Mouse (Mus musculus) kidney, embryonic 14.5 days (tissue): Measurements from ENCODE around the gene Rnft1. TPM values are rescaled to one million over a fixed set of nuclear protein-coding genes. Genes with fewer than 3 reads are reported as not detected.
A peak's percentile ranks its signal among the peaks of the same experiment; 100 is the strongest.

Experiments used
- ATAC-seq: fragments of 200-750 bp; cut with Nextera tagmentation; 2 replicates; pipeline ENCODE4 v1.8.0; 2017; ENCODE audit warnings: moderate number of reproducible peaks, mild to moderate bottlenecking, moderate TSS enrichment, moderate library complexity; ENCODE audit not compliant: low FRiP score, low TSS enrichment
- H3K27ac ChIP-seq: fragments of 300-500 bp; sonication (generic); 2 replicates; pipeline ENCODE4 v1.5.1; 2014; ENCODE audit warnings: low read depth, mild to moderate bottlenecking, low read length, moderate library complexity, mixed read lengths
- H3K27me3 ChIP-seq: fragments of 300-500 bp; sonication (generic); 2 replicates; pipeline ENCODE4 v1.6.1; 2014; ENCODE audit warnings: mild to moderate bottlenecking, low read length; ENCODE audit not compliant: control insufficient read depth, insufficient read depth
- H3K36me3 ChIP-seq: fragments of 300-500 bp; sonication (generic); 2 replicates; pipeline ENCODE4 v1.6.1; 2014; ENCODE audit warnings: low read length, mixed read lengths; ENCODE audit not compliant: control insufficient read depth, insufficient read depth
- H3K4me1 ChIP-seq: fragments of 300-500 bp; sonication (generic); 2 replicates; pipeline ENCODE4 v1.6.1; 2014; ENCODE audit warnings: low read length, mixed read lengths; ENCODE audit not compliant: control insufficient read depth, insufficient read depth
- H3K4me2 ChIP-seq: fragments of 300-500 bp; sonication (generic); replicated peaks from 2 replicates; pipeline ENCODE4 v1.6.1; 2014; ENCODE audit warnings: low read depth, mild to moderate bottlenecking, low read length
- H3K4me3 ChIP-seq: fragments of 300-500 bp; sonication (generic); 2 replicates; pipeline ENCODE4 v1.5.1; 2014; ENCODE audit warnings: mild to moderate bottlenecking, low read length
- H3K9ac ChIP-seq: fragments of 300-500 bp; sonication (generic); 2 replicates; pipeline ENCODE4 v1.6.1; 2014; ENCODE audit warnings: low read depth, mild to moderate bottlenecking, low read length, moderate library complexity
- H3K9me3 ChIP-seq: fragments of 300-500 bp; sonication (generic); 2 replicates; pipeline ENCODE4 v1.6.1; 2016; ENCODE audit warnings: low read length; ENCODE audit not compliant: control insufficient read depth
- WGBS: fragments of 180-500 bp; shearing (Covaris S2); extraction: QIAGEN DNeasy Blood & Tissue Kit; methylation state at CpG from one replicate; pipeline ENCODE4 v1.1.7; 2014; 5-methylcytosine and 5-hydroxymethylcytosine counted together
- polyA plus RNA-seq: library from polyadenylated mRNA; unstranded; fragments of >200 nt; fragmentation: Nextera tagmentation; extraction: Ambion mirVana; gene quantifications from 2 replicates; pipeline ENCODE4 v1.2.1, GENCODE M21; 2014

The Rnft1 gene
- polyA plus RNA-seq, 1 experiment from 2014 or later = 39.0 TPM

DNA sequence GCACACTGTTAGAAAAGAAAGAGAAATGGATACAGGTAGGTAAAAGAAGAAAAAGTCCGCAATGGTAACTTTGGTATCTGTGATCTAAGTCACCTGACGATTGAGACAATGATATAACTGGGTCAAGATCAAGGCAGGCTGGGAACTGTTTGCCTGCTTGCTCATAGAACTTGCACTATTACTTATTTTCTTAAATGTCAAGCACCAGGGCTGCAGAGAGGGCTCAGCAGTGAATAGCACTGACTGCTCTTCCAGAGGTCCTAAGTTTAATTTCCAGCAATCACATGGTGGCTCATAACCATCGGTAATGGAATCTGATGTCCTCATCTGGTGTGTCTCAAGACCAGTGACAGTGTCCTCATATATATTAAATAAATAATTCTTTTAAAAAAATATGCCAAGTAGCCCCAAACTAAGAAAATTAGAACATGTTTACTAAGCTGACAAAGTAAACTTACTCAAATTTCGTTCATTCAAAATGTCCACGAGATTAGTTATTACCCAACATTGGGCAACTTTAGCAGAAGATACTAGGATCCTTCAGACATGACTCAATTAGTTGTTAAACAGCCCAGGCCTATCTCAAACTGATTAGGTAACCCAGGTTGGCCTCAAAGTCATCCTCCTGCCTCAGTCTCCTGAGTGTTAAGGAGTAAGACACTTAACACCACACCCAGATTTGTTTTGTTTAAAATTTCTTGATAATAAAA, 49.9 kb downstream of the Rnft1 start:
- Histone ChIP-seq H3K4me1 (no peaks in the 10 kb centered on the region), H3K9me3 (no peaks in the 10 kb centered on the region), H3K4me3 (no peak overlapping the region), H3K27ac (no peak overlapping the region), H3K4me2 (no peak overlapping the region), H3K36me3 (peaks cover 35% of the 10 kb centered on the region), H3K27me3 (no peaks in the 10 kb centered on the region), H3K9ac (no peak overlapping the region)
- 94% methylated on average over 5 of the region's 5 CpGs for WGBS
- no peak for ATAC-seq

DNA sequence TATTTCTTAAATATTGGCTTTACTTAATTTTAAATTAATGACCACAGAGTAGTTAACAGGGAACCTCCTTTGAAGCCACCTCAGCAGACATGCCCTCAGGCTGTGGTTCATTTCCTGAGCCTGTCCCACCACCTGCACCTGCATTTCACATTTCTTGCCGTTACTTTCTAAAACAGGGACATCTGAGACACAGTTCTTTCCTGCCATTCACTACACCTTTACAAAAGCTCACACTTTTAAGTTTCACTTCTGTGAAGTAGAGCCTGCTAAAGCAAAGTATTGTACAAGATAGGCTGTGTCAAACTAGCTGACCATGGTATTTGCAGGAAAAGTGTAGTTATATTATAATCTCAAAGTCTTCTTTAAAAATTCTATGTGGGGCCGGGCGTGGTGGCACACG, 54.3 kb downstream of the Rnft1 start:
- peaks cover 6% of the 10 kb centered on the region for H3K36me3 ChIP-seq
- 90% methylated on average over 4 of the region's 4 CpGs for whole genome bisulfite sequencing
- H3K27me3 ChIP-seq = no peaks in the 10 kb centered on the region
- H3K4me2 ChIP-seq = no peak overlapping the region
- ATAC-seq = no peak
- H3K9ac ChIP-seq = no peak overlapping the region
- peaks cover 4% of the 10 kb centered on the region; the same call in 1 of the 2 replicates for H3K4me1 ChIP-seq
- H3K4me3 ChIP-seq = no peak overlapping the region
- H3K27ac ChIP-seq = no peak overlapping the region
- no peaks in the 10 kb centered on the region for H3K9me3 ChIP-seq

DNA sequence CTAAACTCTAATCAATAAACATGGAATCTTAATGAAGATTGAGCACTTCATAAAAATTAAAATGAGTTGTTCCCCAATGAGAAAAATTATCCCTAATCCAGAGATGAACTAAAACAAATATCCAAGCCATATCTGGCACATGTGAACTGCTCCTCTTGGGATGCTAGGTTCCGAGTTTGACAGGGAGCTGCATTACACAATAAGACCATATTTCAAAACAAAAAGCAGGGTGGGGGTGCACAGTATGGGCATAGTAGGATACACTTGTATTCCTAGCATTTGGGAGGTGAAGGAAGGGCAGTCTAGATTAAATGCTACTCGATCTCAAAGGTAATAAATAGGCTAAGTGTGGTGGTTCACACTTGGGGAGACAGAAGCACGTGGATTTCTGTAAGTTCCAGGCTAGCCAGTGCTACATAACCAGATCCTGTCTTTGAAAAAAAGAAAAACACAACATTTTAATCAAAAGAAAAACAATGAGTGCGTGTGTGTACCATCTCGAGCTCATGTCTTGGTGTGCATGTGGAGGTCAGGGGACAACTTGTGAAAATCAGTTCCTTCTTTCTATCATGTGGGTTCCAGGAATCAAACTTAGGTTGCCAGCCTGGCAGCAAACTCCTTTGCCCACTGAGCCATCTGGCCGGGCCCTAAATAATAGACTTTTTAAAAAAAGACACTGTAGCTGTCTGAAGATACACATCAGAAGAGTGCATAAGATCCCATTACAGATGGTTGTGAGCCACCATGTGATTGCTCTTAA, 55.4 kb downstream of the Rnft1 start:
- Histone ChIP-seq H3K4me3 (no peak overlapping the region), H3K4me1 (peaks cover 4% of the 10 kb centered on the region; the same call in 1 of the 2 replicates), H3K9me3 (no peaks in the 10 kb centered on the region), H3K27me3 (no peaks in the 10 kb centered on the region), H3K9ac (no peak overlapping the region), H3K27ac (no peak overlapping the region), H3K36me3 (no peaks in the 10 kb centered on the region; the same call in 1 of the 2 replicates), H3K4me2 (no peak overlapping the region)
- no peak for ATAC-seq
- 77% methylated on average over 6 of the region's 6 CpGs for WGBS

DNA sequence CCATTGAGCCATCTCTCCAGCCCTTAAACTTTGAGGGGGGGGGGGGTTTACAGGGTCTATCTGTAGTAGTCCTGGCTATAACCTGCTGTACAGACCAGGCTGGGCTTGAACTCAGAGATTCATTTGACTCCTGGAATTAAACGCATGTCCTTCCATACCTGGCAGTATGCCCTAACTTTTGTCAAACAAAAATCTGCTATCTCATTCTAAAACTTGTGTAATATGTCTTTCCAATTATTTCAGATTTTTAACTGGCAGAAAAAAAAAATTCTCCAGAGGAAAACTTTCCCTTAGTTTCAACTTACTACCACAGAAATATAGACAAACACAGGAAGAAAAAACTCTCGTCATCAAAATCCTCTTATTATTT, 56.0 kb downstream of the Rnft1 start:
- WGBS = 90% methylated on average over 2 of the region's 2 CpGs
- no peak overlapping the region for H3K9ac ChIP-seq

GRCm38 (mm10) chr11:86542851-86543250, 58.4 kb downstream of the Rnft1 start:
- no peak overlapping the region for H3K27ac ChIP-seq
- H3K4me2 ChIP-seq = no peak overlapping the region
- no peaks in the 10 kb centered on the region for H3K36me3 ChIP-seq
- no peak for ATAC-seq
- H3K27me3 ChIP-seq = no peaks in the 10 kb centered on the region
- H3K9me3 ChIP-seq = no peaks in the 10 kb centered on the region
- H3K4me1 ChIP-seq = peaks cover 11% of the 10 kb centered on the region
- WGBS = 93% methylated on average over 1 of the region's 1 CpGs
- no peak overlapping the region; the same call in 1 of the 2 replicates for H3K4me3 ChIP-seq
- H3K9ac ChIP-seq = no peak overlapping the region

More for the DNA sequence above, 56.0 kb downstream of the Rnft1 start:
- ATAC-seq = no peak
- no peaks in the 10 kb centered on the region for H3K9me3 ChIP-seq
- no peaks in the 10 kb centered on the region for H3K27me3 ChIP-seq
- peaks cover 7% of the 10 kb centered on the region; the same call in 1 of the 2 replicates for H3K4me1 ChIP-seq
- no peak overlapping the region for H3K27ac ChIP-seq
- no peak overlapping the region for H3K4me3 ChIP-seq
- H3K36me3 ChIP-seq = no peaks in the 10 kb centered on the region
- no peak overlapping the region for H3K4me2 ChIP-seq

- H3K4me3 ChIP-seq = peak overlapping the region; percentile 98
- ATAC-seq = peak; percentile 81
- WGBS = 2% methylated on average over 34 of the region's 50 CpGs
- H3K36me3 ChIP-seq = no peaks in the 10 kb centered on the region
- H3K4me1 ChIP-seq = peaks cover 11% of the 10 kb centered on the region
- H3K9me3 ChIP-seq = no peaks in the 10 kb centered on the region
- H3K4me2 ChIP-seq = peak overlapping the region; percentile 46
- H3K27me3 ChIP-seq = no peaks in the 10 kb centered on the region
- peak overlapping the region; percentile 93 for H3K9ac ChIP-seq
- H3K27ac ChIP-seq = peak overlapping the region; percentile 76
Measured at GRCm38 (mm10) chr11:86543960-86544638, 59.6 kb downstream of the Rnft1 start.

DNA sequence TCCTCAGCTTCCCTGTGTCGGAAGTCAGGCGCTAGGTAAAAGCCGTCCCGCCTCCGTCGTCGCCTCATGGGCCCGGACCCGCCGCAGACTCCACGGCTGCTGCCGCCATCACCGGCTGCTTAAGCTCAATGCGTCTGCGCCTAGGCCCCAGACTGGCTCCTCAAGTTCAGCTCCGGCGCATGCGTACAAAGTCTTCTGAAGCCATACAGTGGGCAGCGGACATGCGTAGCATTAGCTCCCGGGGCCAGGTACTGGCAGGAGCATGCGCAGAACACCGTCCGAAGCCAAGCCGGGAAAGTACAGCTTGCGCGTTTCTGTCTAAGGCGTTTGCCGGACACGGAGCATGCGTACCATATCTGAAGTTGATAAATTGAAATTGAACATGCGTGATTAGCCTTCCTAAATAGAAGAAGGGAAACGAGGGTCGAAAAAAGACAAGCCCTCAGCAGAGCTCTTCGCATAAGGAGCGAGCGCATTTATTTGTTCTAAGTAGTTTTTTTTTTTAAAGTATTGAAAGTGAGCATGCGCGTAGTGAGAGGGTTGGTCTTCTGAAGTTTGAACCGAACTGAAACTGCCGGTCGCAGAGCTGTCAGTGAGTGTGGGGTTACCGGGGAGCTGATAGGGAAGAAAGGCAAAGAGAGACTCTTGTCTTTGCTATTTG, 60.3 kb downstream of the Rnft1 start, which contains the start of the genes Rps6kb1 and Tubd1:
Gene Rps6kb1, minus strand, starts transcription at position 167 of the 661 bp plus-strand sequence.
Gene Tubd1, plus strand, starts transcription at position 353 of the 661 bp plus-strand sequence.
- no peaks in the 10 kb centered on the region for H3K36me3 ChIP-seq
- peak within 1 kb of the TSS; percentile 98 for H3K4me3 ChIP-seq
- peak within 1 kb of the TSS; percentile 76 for H3K27ac ChIP-seq
- no peaks in the 10 kb centered on the region for H3K9me3 ChIP-seq
- no peaks in the 10 kb centered on the region for H3K27me3 ChIP-seq
- peak; percentile 98 for ATAC-seq
- peaks cover 11% of the 10 kb centered on the region for H3K4me1 ChIP-seq
- H3K9ac ChIP-seq = peak within 1 kb of the TSS; percentile 93
- H3K4me2 ChIP-seq = peak within 1 kb of the TSS; percentile 65
- WGBS = under 1% methylated on average over 43 of the region's 43 CpGs

DNA sequence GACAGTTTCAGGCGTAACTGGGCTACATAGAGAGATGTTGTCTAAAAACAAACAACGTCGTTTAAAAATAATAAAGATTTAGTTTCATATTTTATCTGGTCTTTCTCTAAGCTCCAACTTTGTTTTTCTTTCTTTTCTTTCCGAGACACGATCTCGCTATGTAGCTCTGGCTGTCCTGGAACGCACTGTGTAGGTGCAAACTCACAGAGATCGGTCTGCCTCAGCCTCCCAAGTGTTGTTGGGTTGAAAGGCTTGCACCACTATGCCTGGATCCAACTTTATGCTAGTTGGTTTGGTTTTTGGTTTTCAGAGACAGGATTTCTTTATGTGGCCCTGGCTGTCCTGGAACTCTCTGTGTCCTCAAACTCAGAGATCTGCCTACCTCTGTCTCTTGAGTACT, 61.1 kb downstream of the Rnft1 start:
- H3K4me3 ChIP-seq = peak overlapping the region; percentile 98
- H3K4me1 ChIP-seq = peaks cover 11% of the 10 kb centered on the region
- H3K27ac ChIP-seq = 0 out of 2 replicates have a peak overlapping the region, but pooled peaks have one; percentile 47
- H3K27me3 ChIP-seq = no peaks in the 10 kb centered on the region
- ATAC-seq = no peak
- H3K4me2 ChIP-seq = peak overlapping the region; percentile 65
- H3K36me3 ChIP-seq = no peaks in the 10 kb centered on the region; the same call in 1 of the 2 replicates
- WGBS = 80% methylated on average over 8 of the region's 8 CpGs
- peak overlapping the region; percentile 93; the same call in 1 of the 2 replicates for H3K9ac ChIP-seq
- H3K9me3 ChIP-seq = no peaks in the 10 kb centered on the region
